Mouse (Mus musculus) hindbrain, postnatal 0 days (tissue): ENCODE data around the gene Sdccag8. TPM values are rescaled to one million over a fixed set of nuclear protein-coding genes. Genes with fewer than 3 reads are reported as not detected.

ENCODE experiments used
- ATAC-seq: fragments of 200-750 bp; cut with Nextera tagmentation; 2 replicates; pipeline ENCODE4 v1.8.0; 2017; ENCODE audit warnings: mild to moderate bottlenecking, moderate TSS enrichment, moderate library complexity
- DNase-seq: peaks from one replicate; pipeline ENCODE4 v3.0.0-alpha.2; 2015; ENCODE audit warnings: low spot score
- H3K27ac ChIP-seq: fragments of 300-500 bp; sonication (generic); 2 replicates; pipeline ENCODE4 v1.5.1; 2014; ENCODE audit warnings: mild to moderate bottlenecking
- H3K27me3 ChIP-seq: fragments of 300-500 bp; sonication (generic); 2 replicates; pipeline ENCODE4 v1.6.1; 2014; ENCODE audit warnings: low read length, mixed read lengths; ENCODE audit not compliant: insufficient read depth
- H3K36me3 ChIP-seq: fragments of 300-500 bp; sonication (generic); 2 replicates; pipeline ENCODE4 v1.6.1; 2014; ENCODE audit warnings: low read length, mixed read lengths; ENCODE audit not compliant: insufficient read depth
- H3K4me1 ChIP-seq: fragments of 300-500 bp; sonication (generic); 2 replicates; pipeline ENCODE4 v1.6.1; 2014; ENCODE audit warnings: antibody characterized with exemption, low read length, mixed read lengths; ENCODE audit not compliant: insufficient read depth
- H3K4me2 ChIP-seq: fragments of 300-500 bp; sonication (generic); 2 replicates; pipeline ENCODE4 v1.6.1; 2014; ENCODE audit warnings: low read depth, mild to moderate bottlenecking, low read length, moderate library complexity, mixed read lengths
- H3K4me3 ChIP-seq: fragments of 300-500 bp; sonication (generic); 2 replicates; pipeline ENCODE4 v1.5.1; 2014; ENCODE audit warnings: low read length
- H3K9ac ChIP-seq: fragments of 300-500 bp; sonication (generic); replicated peaks from 2 replicates; pipeline ENCODE4 v1.6.1; 2014; ENCODE audit warnings: mild to moderate bottlenecking, low read length, moderate library complexity, mixed read lengths
- H3K9me3 ChIP-seq: fragments of 300-500 bp; sonication (generic); 2 replicates; pipeline ENCODE4 v1.6.1; 2016; ENCODE audit warnings: low read length, mixed read lengths
- CTCF ChIP-seq: IDR thresholded peaks from 2 replicates; pipeline ENCODE4 v1.5.1; 2016; ENCODE audit warnings: antibody characterized with exemption, control low read depth, low read depth
- WGBS: fragments of 180-500 bp; shearing (Covaris S2); extraction: QIAGEN DNeasy Blood & Tissue Kit; methylation state at CpG from one replicate; pipeline ENCODE4 v1.1.7; 2014; 5-methylcytosine and 5-hydroxymethylcytosine counted together
- polyA plus RNA-seq: library from polyadenylated mRNA; unstranded; fragments of >200 nt; fragmentation: Nextera tagmentation; extraction: Ambion mirVana; gene quantifications from 2 replicates; pipeline ENCODE4 v1.2.1, GENCODE M21; 2015
- total RNA-seq: library from RNA; depleted of rRNA; stranded (reverse); fragments of >200 nt; gene quantifications from 2 replicates; pipeline ENCODE4 v1.2.3, GENCODE M21; 2014

Sdccag8 gene
- total and polyA plus RNA-seq, 2 experiments from 2014 or later: 10.1 to 23.1 TPM

DNA sequence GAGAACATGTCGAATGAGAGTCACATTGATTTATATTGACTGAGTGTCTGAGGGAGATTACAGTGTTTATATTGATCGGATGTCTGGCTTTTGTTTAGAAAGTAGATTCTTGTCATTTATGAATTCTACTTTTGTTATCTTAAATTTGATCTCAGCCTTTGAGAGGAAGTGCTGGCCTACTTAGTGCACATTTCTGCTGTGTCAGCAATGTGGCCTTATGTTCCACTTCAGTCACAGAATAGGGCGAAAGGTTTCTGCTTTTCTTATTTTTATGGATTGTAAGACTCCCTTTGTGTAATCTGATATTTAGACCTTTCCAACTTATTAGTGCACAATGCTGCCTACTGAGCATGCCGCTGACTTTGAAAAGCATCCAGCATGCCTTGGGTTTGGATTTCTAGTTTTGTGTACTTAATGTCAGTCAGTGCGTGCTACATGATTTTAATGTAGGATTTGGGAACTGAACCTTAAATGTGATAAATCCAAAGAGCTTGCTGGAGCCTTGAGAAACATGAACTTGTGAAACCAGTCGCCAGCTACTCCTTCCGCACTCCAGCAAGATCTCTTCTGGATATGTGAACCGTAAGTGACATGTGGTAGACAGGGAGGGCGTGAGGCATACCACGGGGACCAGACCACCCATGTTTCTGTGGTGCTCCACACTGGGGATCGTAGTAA is 34.3 kb downstream of the Sdccag8 start:
- no peaks in the 10 kb centered on the region for H3K27me3 ChIP-seq
- 0 out of 2 replicates have a peak, but pooled peaks cover 3% of the 10 kb centered on the region for H3K9me3 ChIP-seq
- no peak overlapping the region for H3K4me3 ChIP-seq
- H3K9ac ChIP-seq: no peak overlapping the region
- ATAC-seq (no peak), DNase-seq (no peak)
- no peaks in the 10 kb centered on the region for H3K36me3 ChIP-seq
- H3K4me2 ChIP-seq: no peak overlapping the region
- TF ChIP-seq CTCF: no peak
- no peak overlapping the region for H3K27ac ChIP-seq
- 0 out of 2 replicates have a peak, but pooled peaks cover 4% of the 10 kb centered on the region for H3K4me1 ChIP-seq
- 63% methylated on average over 11 of the region's 11 CpGs for WGBS

GRCm38 (mm10) chr1:176849377-176849776 is 34.9 kb downstream of the Sdccag8 start:
- Histone ChIP-seq H3K27me3 (no peaks in the 10 kb centered on the region), H3K9me3 (0 out of 2 replicates have a peak, but pooled peaks cover 3% of the 10 kb centered on the region), H3K27ac (no peak overlapping the region), H3K4me1 (0 out of 2 replicates have a peak, but pooled peaks cover 4% of the 10 kb centered on the region), H3K4me2 (no peak overlapping the region), H3K9ac (no peak overlapping the region), H3K36me3 (no peaks in the 10 kb centered on the region), H3K4me3 (no peak overlapping the region)
- no peak for ATAC-seq
- TF ChIP-seq CTCF: no peak
- 73% methylated on average over 2 of the region's 2 CpGs for WGBS
- DNase-seq: peak; percentile 42

DNA sequence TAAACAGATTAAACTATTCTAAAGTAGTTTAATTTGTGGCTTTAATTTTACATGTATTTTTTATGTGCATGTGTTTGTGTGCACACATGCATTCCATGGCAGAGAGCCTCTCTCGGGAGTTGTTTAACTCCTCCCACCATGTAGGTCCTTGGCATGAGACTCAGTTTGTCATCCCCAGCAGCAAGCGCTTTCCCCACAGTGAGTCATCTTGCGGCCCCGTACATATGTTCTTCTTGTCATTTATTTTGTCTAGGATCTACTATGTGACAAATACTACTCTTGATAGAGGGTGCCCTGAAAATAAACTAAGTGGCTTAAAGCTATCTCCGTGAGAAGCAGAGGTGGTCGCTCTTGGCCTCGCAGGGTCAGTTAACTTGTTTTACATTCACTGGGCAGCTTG is 36.9 kb downstream of the Sdccag8 start:
- Histone ChIP-seq H3K27me3 (no peaks in the 10 kb centered on the region), H3K9ac (no peak overlapping the region), H3K4me2 (no peak overlapping the region), H3K9me3 (0 out of 2 replicates have a peak, but pooled peaks cover 3% of the 10 kb centered on the region), H3K4me1 (0 out of 2 replicates have a peak, but pooled peaks cover 4% of the 10 kb centered on the region), H3K36me3 (no peaks in the 10 kb centered on the region), H3K4me3 (no peak overlapping the region), H3K27ac (no peak overlapping the region)
- no peak for ATAC-seq
- no peak for DNase-seq
- no peak for TF ChIP-seq CTCF
- 94% methylated on average over 7 of the region's 7 CpGs for WGBS

GRCm38 (mm10) chr1:176852813-176853590 is 38.5 kb downstream of the Sdccag8 start:
- no peak for TF ChIP-seq CTCF
- Histone ChIP-seq H3K9me3 (0 out of 2 replicates have a peak, but pooled peaks cover 3% of the 10 kb centered on the region), H3K4me1 (0 out of 2 replicates have a peak, but pooled peaks cover 4% of the 10 kb centered on the region), H3K4me3 (no peak overlapping the region), H3K36me3 (no peaks in the 10 kb centered on the region), H3K4me2 (no peak overlapping the region), H3K27ac (no peak overlapping the region), H3K9ac (no peak overlapping the region), H3K27me3 (no peaks in the 10 kb centered on the region)
- ATAC-seq: no peak
- DNase-seq: no peak
- 92% methylated on average over 9 of the region's 9 CpGs for WGBS

DNA sequence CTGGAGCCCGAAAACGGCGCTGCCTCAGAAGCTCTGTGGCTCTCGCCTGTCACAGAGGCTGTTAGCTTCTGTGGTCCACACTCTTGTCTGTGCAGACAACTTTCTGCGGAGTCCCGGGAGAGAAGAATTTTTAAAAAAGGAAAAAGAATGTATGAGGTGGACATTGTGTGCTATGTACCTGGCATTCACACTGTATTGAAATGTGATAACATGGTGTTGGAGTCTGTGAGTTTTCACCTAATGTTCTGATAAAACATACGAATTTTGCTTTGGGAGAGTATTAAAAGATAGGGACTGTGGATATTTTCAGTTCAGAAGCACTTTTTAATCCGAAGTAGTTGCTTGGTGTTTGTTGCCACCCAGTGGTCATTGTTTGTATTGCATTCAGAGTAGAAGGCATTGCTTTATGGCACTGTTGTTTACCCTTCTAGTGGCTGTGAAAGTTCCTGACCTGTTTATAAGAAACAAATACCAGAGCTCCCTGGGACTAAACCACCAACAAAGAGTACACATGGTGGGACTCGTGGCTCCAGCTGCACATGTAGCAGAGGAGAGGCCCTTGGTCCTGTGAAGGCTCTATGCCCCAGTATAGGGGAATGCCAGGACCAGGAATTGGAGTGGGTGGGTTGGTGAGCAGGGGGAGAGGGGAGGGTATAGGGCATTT is 47.7 kb downstream of the Sdccag8 start:
- no peak overlapping the region for H3K4me3 ChIP-seq
- H3K4me1 ChIP-seq: no peaks in the 10 kb centered on the region
- no peaks in the 10 kb centered on the region for H3K36me3 ChIP-seq
- TF ChIP-seq CTCF: peak; percentile 91
- 62% methylated on average over 9 of the region's 9 CpGs for WGBS
- no peak overlapping the region for H3K27ac ChIP-seq
- no peaks in the 10 kb centered on the region for H3K9me3 ChIP-seq
- ATAC-seq (peak; percentile 64), DNase-seq (peak; percentile 89)
- H3K9ac ChIP-seq: no peak overlapping the region
- no peaks in the 10 kb centered on the region for H3K27me3 ChIP-seq
- H3K4me2 ChIP-seq: no peak overlapping the region

- ATAC-seq (no peak), DNase-seq (no peak)
- Histone ChIP-seq H3K4me1 (no peaks in the 10 kb centered on the region), H3K9me3 (no peaks in the 10 kb centered on the region), H3K9ac (no peak overlapping the region), H3K27me3 (no peaks in the 10 kb centered on the region), H3K4me2 (no peak overlapping the region), H3K27ac (no peak overlapping the region), H3K4me3 (no peak overlapping the region), H3K36me3 (no peaks in the 10 kb centered on the region)
- 83% methylated on average over 11 of the region's 11 CpGs for WGBS
- no peak for TF ChIP-seq CTCF
Measured at GRCm38 (mm10) chr1:176870501-176870900, 56.0 kb downstream of the Sdccag8 start.
